Comparison of ENCODE assay signal across 9 mouse cellular contexts in genomic region chr17:25942597-25943151, GRCm38 (mm10). TPM values are rescaled to one million over a fixed set of nuclear protein-coding genes. Genes with fewer than 3 reads are reported as not detected.
DNase-seq lines count a peak whose midpoint lies in the region; ATAC-seq lines count a peak whose summit lies in the region.
"Had no signal": no experiment of that assay in that cellular context is flagged by ENCODE, and none has a peak within 500 bp of the region (broad histone marks: within the 10 kb centered on the region; RNA-seq: fewer than 3 reads in every experiment).

No protein-coding gene starts in this region.

- peak overlapping the region; percentile 84; the same call in 1 of the 2 replicates for H3K4me3 ChIP-seq in kidney, embryonic 15.5 days (replicated peaks)
- H3K4me3 ChIP-seq in limb, embryonic 12.5 days (replicated peaks), result no peak overlapping the region

- WGBS in kidney, embryonic 15.5 days, result 73% methylated on average over 2 of the region's 2 CpGs
- 80% methylated on average over 2 of the region's 2 CpGs for WGBS in limb, embryonic 12.5 days

- no peaks in the 10 kb centered on the region for H3K9me3 ChIP-seq in kidney, embryonic 15.5 days (replicated peaks)
- no peaks in the 10 kb centered on the region for H3K9me3 ChIP-seq in limb, embryonic 12.5 days

- ATAC-seq in kidney, embryonic 15.5 days (replicated peaks; ENCODE audit: low FRiP score), result peak; percentile 34; the same call in 1 of the 2 replicates
- peak; percentile 57 for ATAC-seq in common myeloid progenitor, adult 5-6 weeks (replicated peaks; ENCODE audit: low read depth, poor library complexity, severe bottlenecking)
- no peak for ATAC-seq in limb, embryonic 12.5 days (ENCODE audit: insufficient number of reproducible peaks, insufficient read depth, low FRiP score, low TSS enrichment, low read depth)

- peaks cover 11% of the 10 kb centered on the region for H3K36me3 ChIP-seq in kidney, embryonic 15.5 days
- peaks cover 10% of the 10 kb centered on the region; the same call in 1 of the 2 replicates for H3K36me3 ChIP-seq in limb, embryonic 12.5 days

- no peak for DNase-seq in kidney, postnatal 14 days
- DNase-seq in spleen, postnatal 14 days (ENCODE audit: low spot score in 2 of 2), result peak; percentile 72 to 75
- no peak for DNase-seq in adrenal gland, postnatal 4 days (ENCODE audit: low spot score in 2 of 2)
- DNase-seq in left cerebral cortex, adult 11 months (ENCODE audit: low spot score), result no peak

- no peak overlapping the region; the same call in 1 of the 2 replicates for H3K4me2 ChIP-seq in kidney, embryonic 15.5 days
- H3K4me2 ChIP-seq in limb, embryonic 12.5 days, result peak overlapping the region; percentile 76

- no peaks in the 10 kb centered on the region for H3K27me3 ChIP-seq in kidney, embryonic 15.5 days
- no peaks in the 10 kb centered on the region for H3K27me3 ChIP-seq in limb, embryonic 12.5 days

- H3K27ac ChIP-seq in kidney, embryonic 15.5 days, result peak overlapping the region; percentile 18; the same call in 1 of the 2 replicates
- no peak overlapping the region for H3K27ac ChIP-seq in limb, embryonic 12.5 days

- no peak overlapping the region for H3K9ac ChIP-seq in kidney, embryonic 15.5 days
- no peak overlapping the region for H3K9ac ChIP-seq in limb, embryonic 12.5 days (replicated peaks)

- peaks cover 41% of the 10 kb centered on the region for H3K4me1 ChIP-seq in kidney, embryonic 15.5 days
- H3K4me1 ChIP-seq in limb, embryonic 12.5 days (replicated peaks), result peaks cover 13% of the 10 kb centered on the region

RNA-seq across cellular contexts. Expression of gene Pigq, which starts 2.1 kb away (rescaled TPM):
- polyA plus RNA-seq in kidney, embryonic 15.5 days (2015; fragmentation: Nextera tagmentation; extraction: Ambion mirVana), result 72.2 and 76.4 TPM in 2 replicates
- total RNA-seq in common myeloid progenitor, adult 5-6 weeks (2017), result 50.4 and 62.4 TPM in 2 replicates
- 47.3 and 52.4 TPM in 2 replicates for polyA plus RNA-seq in limb, embryonic 12.5 days (2016; fragmentation: Nextera tagmentation; extraction: Ambion mirVana)
- total RNA-seq in adrenal gland, postnatal 4 days (2021), result 100 to 1,000 TPM in 1 of 2 experiments, 10 to 100 TPM in 1; 97.7 to 115 TPM

RNA-seq across cellular contexts. Expression of gene Nhlrc4, which starts 2.1 kb away (rescaled TPM):
- polyA plus RNA-seq in kidney, embryonic 15.5 days (2015; fragmentation: Nextera tagmentation; extraction: Ambion mirVana), result 1.5 TPM in 2 replicates
- not detected in 2 replicates for total RNA-seq in common myeloid progenitor, adult 5-6 weeks (2017)
- polyA plus RNA-seq in limb, embryonic 12.5 days (2016; fragmentation: Nextera tagmentation; extraction: Ambion mirVana), result 0.13 and 0.74 TPM in 2 replicates
- 1 to 10 TPM in 1 of 2 experiments, under 1 TPM in 1; 0.54 to 1.5 TPM for total RNA-seq in adrenal gland, postnatal 4 days (2021)
- polyA plus RNA-seq: inflammation-experienced regulatory T-cells, adult 6 months had no signal

RNA-seq across cellular contexts. Expression of gene A930017K11Rik, which starts 9.7 kb away (rescaled TPM):
- polyA plus RNA-seq in kidney, embryonic 15.5 days (2015; fragmentation: Nextera tagmentation; extraction: Ambion mirVana), result 5.4 and 5.7 TPM in 2 replicates
- not detected in 2 replicates for total RNA-seq in common myeloid progenitor, adult 5-6 weeks (2017)
- polyA plus RNA-seq in limb, embryonic 12.5 days (2016; fragmentation: Nextera tagmentation; extraction: Ambion mirVana), result 0.10 and 0.27 TPM in 2 replicates
- 1 to 10 TPM in 1 of 2 experiments, not detected in 1; 1.1 TPM for total RNA-seq in adrenal gland, postnatal 4 days (2021)
- polyA plus RNA-seq: inflammation-experienced regulatory T-cells, adult 6 months; thymus, postnatal 0 days had no signal

RNA-seq across cellular contexts. Expression of gene Rab40c, which starts 23.1 kb away (rescaled TPM):
- 27.8 and 30.9 TPM in 2 replicates for polyA plus RNA-seq in kidney, embryonic 15.5 days (2015; fragmentation: Nextera tagmentation; extraction: Ambion mirVana)
- 1.0 and 7.0 TPM in 2 replicates for total RNA-seq in common myeloid progenitor, adult 5-6 weeks (2017)
- polyA plus RNA-seq in limb, embryonic 12.5 days (2016; fragmentation: Nextera tagmentation; extraction: Ambion mirVana), result 35.7 and 39.1 TPM in 2 replicates
- 10 to 100 TPM; 36.4 to 38.1 TPM for total RNA-seq in adrenal gland, postnatal 4 days (2021)

RNA-seq across cellular contexts. Expression of gene Capn15, which starts 42.9 kb away (rescaled TPM):
- polyA plus RNA-seq in kidney, embryonic 15.5 days (2015; fragmentation: Nextera tagmentation; extraction: Ambion mirVana), result 22.7 and 31.6 TPM in 2 replicates
- total RNA-seq in common myeloid progenitor, adult 5-6 weeks (2017), result 4.1 and 4.6 TPM in 2 replicates
- polyA plus RNA-seq in limb, embryonic 12.5 days (2016; fragmentation: Nextera tagmentation; extraction: Ambion mirVana), result 32.8 and 33.9 TPM in 2 replicates
- total RNA-seq in adrenal gland, postnatal 4 days (2021), result 10 to 100 TPM; 24.0 to 24.2 TPM

Comparison
In these comparisons a context has a peak if more than half of its experiments do, and no peak if none do; other contexts are left out.
1. DNase-seq: peak in spleen, postnatal 14 days (2 of 2); none in kidney, postnatal 14 days (single experiment), adrenal gland, postnatal 4 days (0 of 2) and left cerebral cortex, adult 11 months (single experiment).